Mouse (Mus musculus): Measurements from ENCODE around the gene Hpcal4. TPM values are rescaled to one million over a fixed set of nuclear protein-coding genes. Genes with fewer than 3 reads are reported as not detected.

The Hpcal4 gene
- total RNA-seq, 2 experiments from 2014 or later, result 222 to 231 TPM

- no peak for DNase-seq (ENCODE audit: low spot score in 2 of 2)
Measured at GRCm38 (mm10) chr4:123237386-123238266, 54.6 kb downstream of the Hpcal4 start.

- DNase-seq (ENCODE audit: low spot score in 2 of 2), result no peak
Measured at GRCm38 (mm10) chr4:123239361-123240203, 56.6 kb downstream of the Hpcal4 start.

Other genes starting within 250 kb of the Hpcal4 start
- 10 to 100 TPM; 64.0 to 68.9 TPM for gene Mfsd2a, start 222.0 kb upstream of the Hpcal4 start, total RNA-seq (2021)
- 10 to 100 TPM; 53.5 to 59.1 TPM for gene Mycl, start 187.6 kb upstream of the Hpcal4 start, total RNA-seq (2021)
- 10 to 100 TPM; 24.5 to 29.2 TPM for gene Trit1, start 166.6 kb upstream of the Hpcal4 start, total RNA-seq (2021)
- under 1 TPM; 0.42 to 0.71 TPM for gene Bmp8b, start 78.1 kb upstream of the Hpcal4 start, total RNA-seq (2021)
- gene Oxct2b, start 67.0 kb upstream of the Hpcal4 start, total RNA-seq (2021), result under 1 TPM; 0.39 to 0.45 TPM
- gene Ppie, start 43.3 kb upstream of the Hpcal4 start, total RNA-seq (2021), result 10 to 100 TPM; 22.2 to 24.7 TPM
- gene Nt5c1a, start 18.3 kb downstream of the Hpcal4 start, total RNA-seq (2021), result 1 to 10 TPM; 6.9 to 7.4 TPM
- 1 to 10 TPM; 7.3 to 8.5 TPM for gene Heyl, start 50.3 kb downstream of the Hpcal4 start, total RNA-seq (2021)
- gene Pabpc4, start 79.1 kb downstream of the Hpcal4 start, total RNA-seq (2021), result 10 to 100 TPM; 47.0 to 49.9 TPM
- gene Oxct2a, start 140.4 kb downstream of the Hpcal4 start, total RNA-seq (2021), result not detected
- not detected for gene Bmp8a, start 160.0 kb downstream of the Hpcal4 start, total RNA-seq (2021)

All from layer of hippocampus, postnatal 10 days (tissue).